Mouse (Mus musculus): ENCODE results near the gene Asl. TPM values are rescaled to one million over a fixed set of nuclear protein-coding genes. Genes with fewer than 3 reads are reported as not detected.
A peak's percentile ranks its signal among the peaks of the same experiment; 100 is the strongest.

The Asl gene
- polyA plus RNA-seq (2017; shearing (Covaris generic)) = 100 to 1,000 TPM in 1 of 2 experiments, 10 to 100 TPM in 1; 88.6 to 112 TPM

- peak; percentile 69 for ATAC-seq
These were observed at the start of gene Asl, which contains the start of gene Crcp for GRCm38 (mm10) chr5:130029142-130029897. Gene Asl (minus strand): TSS chr5:130029247. Gene Crcp (plus strand): TSS chr5:130029290.

DNA sequence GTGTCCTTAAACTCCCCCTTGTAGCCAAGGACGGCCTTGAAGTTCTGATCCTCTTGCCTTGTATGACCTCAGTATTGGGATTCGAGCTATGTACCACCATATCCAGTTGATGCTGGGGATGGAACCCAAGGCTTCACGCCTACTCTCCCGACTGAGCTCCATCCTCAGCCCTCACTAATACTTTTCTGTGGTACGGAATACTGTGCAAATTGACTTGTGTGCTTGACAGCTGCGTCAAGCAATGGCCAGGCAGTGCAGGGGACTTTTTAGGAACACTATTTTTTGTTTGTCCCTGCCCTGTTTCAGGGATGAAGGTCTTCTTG is 49.7 kb upstream of the Asl start:
- peak; percentile 7 for ATAC-seq

DNA sequence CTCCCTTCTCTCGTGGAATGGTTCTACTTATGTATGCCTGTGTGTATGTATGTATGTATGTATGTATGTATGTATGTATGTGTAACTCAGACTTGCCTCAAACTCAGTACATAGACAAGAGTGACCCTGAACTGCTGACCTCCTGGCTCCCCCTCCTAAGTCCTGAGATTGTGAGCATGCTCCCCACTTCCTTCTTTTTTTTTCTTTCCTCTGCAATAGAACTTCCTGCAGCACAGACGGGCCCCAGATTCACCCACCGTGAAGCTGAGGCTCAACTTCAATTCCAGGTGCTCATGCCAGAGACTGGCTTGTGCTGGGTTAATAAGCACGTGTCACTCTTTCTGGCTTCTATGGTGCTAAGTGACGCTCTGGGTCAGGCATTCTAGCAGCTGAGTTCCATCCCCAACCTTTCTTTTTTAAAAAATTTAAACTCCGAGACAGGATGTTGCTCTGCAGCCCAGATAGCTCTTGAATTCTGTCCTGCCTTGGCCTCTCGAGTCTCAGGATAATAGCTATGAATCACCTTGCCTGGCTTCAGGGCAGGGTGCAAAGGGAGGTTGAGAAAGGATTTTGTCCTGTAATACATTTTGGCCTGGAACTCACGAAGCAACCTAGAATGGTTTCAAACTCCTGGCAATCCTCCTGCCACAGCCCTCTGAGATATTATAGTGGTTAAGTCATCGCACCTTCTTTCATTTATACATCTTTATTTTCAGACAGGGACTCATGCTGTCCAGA is 49.2 kb upstream of the Asl start:
- no peak for ATAC-seq

GRCm38 (mm10) chr5:130076396-130076795 is 47.3 kb upstream of the Asl start:
- no peak for ATAC-seq

DNA sequence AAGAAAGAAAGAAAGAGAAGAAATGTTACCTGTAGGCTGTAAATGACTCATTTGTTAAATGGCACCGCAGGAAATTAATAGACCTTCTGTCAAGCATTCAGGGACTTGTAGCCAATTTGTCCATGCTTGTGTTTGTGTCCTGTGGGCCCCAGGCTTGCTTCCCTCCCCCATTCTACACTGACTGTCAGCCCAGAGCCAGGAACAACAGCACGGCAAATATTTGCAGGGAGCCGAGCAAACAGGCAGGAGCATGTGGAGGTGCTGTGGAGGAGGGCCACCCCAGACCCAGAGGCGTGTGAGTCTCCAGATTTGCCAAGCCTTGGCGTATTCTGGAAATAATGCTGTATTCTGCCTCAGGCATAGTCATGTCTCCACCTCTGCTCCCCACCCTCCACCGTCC is 45.4 kb upstream of the Asl start:
- no peak for ATAC-seq

- no peak for ATAC-seq
These were observed 44.0 kb upstream of the Asl start, which contains the start of gene Tpst1 for GRCm38 (mm10) chr5:130073026-130073425. Gene Tpst1 (plus strand): TSS chr5:130073326.

DNA sequence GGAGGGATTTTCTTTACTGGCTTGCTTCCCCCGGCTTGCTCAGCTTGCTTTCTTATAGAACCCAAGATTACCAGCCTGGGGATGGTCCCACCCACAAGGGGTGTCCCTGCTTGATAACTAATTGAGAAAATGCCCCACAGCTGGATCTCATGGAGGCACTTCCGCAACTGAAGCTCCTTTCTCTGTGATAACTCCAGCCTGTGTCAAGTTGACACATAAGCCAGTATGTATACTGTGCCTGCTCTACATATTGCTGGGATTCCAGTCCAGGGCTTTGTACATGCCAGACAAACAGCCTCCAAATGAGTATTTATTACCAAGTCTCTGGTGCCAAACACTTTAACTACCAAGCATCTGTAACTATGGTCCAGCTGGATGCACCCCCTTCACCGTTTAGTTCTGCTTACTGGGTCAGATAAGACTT is 38.8 kb upstream of the Asl start:
- ATAC-seq = no peak

GRCm38 (mm10) chr5:130065579-130065978 is 36.5 kb upstream of the Asl start:
- no peak for ATAC-seq

- ATAC-seq = no peak
These were observed 34.7 kb upstream of the Asl start for GRCm38 (mm10) chr5:130063760-130064159.

GRCm38 (mm10) chr5:130062096-130062495 is 33.0 kb upstream of the Asl start:
- no peak for ATAC-seq

DNA sequence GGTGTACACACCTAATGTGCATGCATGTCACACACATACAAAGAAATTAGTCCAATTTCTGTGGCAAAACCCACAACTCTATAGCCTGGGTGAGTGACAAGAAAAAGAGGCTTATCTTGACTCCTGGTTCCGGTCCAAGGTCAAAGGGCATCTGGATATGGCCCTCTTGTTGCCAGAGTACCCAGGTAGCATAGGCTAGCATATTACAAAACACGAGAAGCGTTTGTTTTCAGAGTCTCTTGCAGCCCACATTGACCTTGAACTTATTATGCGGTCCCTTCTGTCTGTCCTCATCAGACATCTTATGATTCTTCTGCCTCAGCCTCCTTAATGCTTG is 31.2 kb upstream of the Asl start:
- no peak for ATAC-seq

GRCm38 (mm10) chr5:130059413-130060328 is 30.6 kb upstream of the Asl start:
- no peak for ATAC-seq

GRCm38 (mm10) chr5:130056303-130056702 is 27.3 kb upstream of the Asl start:
- ATAC-seq = no peak

DNA sequence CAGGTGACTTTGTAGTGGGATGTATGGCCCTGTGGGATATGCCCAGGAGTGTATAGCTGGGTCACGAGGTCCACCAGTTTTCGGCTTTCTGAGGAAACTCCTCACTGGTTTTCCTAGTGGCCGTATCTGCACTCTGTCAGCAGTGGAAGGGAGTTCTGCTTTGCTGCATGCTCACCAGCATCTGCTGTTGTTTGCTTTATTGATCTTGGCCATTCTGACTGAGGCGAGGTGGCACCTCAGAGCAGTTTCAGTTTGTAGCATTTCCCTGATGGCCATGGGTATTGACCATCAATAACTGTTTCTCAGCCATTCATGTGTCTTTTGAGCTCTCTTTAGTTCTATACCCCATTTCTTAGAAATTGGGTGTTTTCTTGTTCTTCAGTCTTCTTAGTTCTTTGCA is 26.6 kb upstream of the Asl start:
- no peak for ATAC-seq

DNA sequence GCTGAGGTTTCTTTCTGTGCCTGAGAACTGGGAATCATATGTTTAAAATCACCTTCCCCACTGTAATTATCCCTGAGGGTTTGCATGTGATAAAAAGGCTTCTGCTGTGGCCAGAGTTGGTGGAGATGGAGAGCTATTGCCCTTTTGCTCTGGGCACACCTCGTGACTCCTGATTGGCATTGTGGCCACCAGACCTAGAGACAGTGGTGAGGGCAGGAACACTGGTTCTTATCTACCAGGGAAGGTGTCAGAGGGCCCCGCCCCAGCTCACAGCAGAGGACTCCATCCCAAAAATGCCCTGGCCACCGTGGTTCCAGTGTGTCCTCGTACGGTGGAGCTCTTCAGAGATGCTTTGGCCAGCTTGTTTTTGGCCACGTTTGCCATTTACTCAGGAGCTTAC is 23.9 kb upstream of the Asl start:
- ATAC-seq = no peak

DNA sequence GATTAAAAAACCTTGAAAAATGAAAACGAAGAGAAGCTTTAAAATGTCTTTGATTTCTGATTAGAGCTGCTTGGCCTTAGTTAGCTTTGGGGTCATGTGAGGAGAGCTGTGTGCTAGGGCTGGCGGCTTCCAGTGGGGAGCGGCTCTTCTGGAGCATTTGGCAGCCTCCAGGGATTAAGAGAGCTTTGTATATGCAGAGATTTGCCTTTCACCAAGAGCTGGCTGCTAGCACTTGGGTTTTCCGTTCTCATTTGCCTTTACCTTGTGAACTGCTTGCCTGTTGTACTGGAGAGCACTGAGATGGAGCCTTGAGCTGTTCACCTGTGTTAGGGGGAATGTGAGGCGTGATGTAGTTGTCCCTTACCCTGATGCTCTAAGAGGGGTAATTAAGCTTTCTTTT is 23.5 kb upstream of the Asl start:
- ATAC-seq = no peak

DNA sequence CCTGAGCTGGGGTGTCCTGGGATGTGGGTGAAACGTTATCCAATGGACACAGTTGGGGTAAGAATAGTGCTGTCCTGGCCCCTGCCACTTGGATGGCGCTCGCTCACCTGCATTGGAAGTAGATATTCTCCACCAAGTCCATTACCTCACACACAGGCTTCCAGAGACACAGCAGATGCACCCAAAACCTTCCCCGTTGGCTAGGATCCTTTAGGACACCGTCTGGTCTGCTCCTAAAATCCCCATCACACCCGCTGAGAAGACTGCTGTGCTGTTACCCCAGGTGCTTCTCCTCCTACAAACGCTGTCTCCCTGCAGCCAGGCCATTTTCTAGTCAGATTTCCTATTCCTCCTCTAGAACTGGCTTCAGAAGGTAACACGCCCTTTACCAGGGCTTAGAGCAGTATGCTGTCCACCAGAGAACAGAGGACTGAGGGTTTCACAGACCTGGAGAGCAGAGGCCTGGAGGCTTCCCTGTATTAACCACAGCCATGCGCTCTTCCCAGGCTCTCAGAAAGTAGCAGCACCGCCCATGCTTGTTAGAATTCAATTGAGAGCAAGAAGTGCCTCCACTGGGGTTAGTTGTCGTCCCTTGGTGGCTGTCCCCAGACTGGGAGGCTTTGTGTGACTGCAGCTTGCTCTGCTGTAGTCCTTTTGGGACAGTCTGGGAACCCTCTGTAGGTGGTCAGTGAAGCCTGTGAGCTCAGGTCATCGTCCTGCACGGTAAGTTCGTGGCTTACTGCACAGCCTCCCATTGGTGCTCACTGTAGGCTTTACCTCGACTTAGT is 22.2 kb upstream of the Asl start:
- ATAC-seq = no peak

- ATAC-seq = no peak
These were observed 21.4 kb upstream of the Asl start for GRCm38 (mm10) chr5:130050416-130050815.

- no peak for ATAC-seq
These were observed 19.9 kb upstream of the Asl start for GRCm38 (mm10) chr5:130048786-130049520.

DNA sequence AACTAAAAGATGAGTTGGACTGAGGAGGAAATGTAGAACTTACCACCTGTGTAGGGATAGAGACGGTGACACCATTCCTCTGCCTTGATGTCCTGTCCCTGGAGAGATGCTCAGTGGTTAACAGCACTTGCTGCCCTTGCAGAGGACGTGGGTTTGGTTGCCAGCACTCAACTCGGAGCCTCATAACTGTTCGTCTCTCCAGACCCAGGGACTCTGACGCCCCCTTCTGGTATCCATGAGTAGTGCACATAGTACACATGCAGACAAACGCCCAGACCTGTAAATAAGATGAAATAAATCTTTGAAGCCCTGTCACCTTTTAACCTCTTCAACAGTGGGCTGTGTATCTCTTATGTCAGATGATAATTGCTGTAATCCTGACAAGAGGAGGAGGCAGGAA is 18.0 kb upstream of the Asl start:
- ATAC-seq = no peak

- no peak for ATAC-seq
These were observed 17.5 kb upstream of the Asl start for GRCm38 (mm10) chr5:130046589-130046988.

DNA sequence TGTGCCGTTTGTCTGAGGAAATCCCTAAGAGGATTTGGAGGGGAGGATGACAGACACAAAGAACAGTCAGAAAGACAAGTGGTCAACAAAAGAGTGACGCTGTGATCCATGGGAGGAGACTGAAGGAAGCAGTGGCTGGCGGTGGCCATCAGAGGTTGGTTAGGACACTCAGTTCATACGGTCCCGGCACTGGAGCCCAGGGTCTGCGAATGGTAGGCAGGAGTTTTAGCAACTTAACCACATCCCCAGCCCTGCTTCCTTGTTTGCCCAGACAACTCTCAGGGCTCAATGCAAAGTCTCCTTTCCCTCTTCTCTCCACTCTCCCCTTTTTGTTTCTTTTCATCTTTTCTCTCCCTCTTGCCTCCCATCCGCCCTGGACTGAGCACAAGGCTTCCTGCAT is 17.1 kb upstream of the Asl start:
- ATAC-seq = no peak

All from activated CD4-positive, CD25-positive, alpha-beta regulatory T cell, adult 4 months (primary cell).